Mouse (Mus musculus): ENCODE measurements around the gene Slc38a5.

- TF ChIP-seq CTCF (IDR thresholded peaks at IDR 0.05; ENCODE audit: control insufficient read depth, insufficient read depth, insufficient read length) (no peak), USF1 (IDR thresholded peaks at IDR 0.05; ENCODE audit: low read depth) (no peak), FOSL1 (IDR thresholded peaks at IDR 0.05; ENCODE audit: insufficient read depth, low read length, poor library complexity, severe bottlenecking) (no peak), MYOG (IDR thresholded peaks at IDR 0.05; ENCODE audit: control insufficient read depth, extremely low read depth, insufficient read length) (no peak), CEBPB (IDR thresholded peaks at IDR 0.05; ENCODE audit: low read depth) (no peak), MYOD1 (IDR thresholded peaks at IDR 0.05; ENCODE audit: control insufficient read depth, insufficient read length, low read depth) (no peak)
These were observed at the start of gene Slc38a5 for GRCm38 (mm10) chrX:8271083-8271820.

Data from C2C12 (cell line).